Mouse (Mus musculus) CD4-positive helper T cell, adult 2 months (primary cell): ENCODE measurements around the gene Gm4969.

ENCODE experiments used
- DNase-seq: peaks from one replicate; pipeline ENCODE4 v3.0.0-alpha.2; 2012; ENCODE audit warnings: low read depth, missing footprints, low spot score

Gene Gm4969

DNA sequence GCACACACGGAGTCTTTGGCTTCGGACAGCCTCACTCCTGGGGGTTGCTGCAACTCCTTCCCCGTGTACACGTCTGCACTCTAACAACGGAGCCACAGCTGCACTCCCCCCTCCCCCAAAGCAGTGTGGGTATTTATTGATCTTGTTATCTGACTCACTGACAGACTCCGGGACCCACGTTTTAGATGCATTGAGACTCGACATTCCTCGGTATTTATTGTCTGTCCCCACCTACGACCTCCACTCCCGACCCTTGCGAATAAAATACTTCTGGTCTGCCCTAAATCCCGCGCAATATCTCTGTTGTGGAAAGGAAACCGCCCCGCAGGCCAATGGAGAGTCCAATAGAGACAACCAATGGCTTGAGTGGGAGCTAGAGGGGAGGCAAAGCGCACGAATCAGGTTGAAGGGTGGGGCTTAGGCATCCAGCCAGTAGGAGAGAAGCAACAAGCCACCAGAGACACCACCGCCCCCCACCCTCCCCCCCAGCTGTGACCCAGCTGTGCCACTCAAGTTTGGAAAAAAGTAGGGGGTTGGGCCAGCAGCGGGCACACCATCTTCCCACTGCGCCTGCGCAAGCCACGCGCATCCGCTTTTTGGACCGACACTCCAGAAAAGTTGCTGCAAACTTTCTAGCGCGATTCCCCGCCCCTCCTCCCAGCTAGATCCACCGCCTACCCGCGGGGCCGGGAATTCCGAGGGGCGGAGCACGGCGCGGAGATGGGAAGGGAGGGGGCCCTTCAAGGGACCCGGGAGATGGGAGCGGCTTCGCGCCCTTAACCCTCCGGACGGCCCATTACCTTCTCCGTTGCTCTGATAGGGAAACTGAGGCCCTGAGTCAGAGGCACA is 24.4 kb downstream of the Gm4969 start:
- DNase-seq = peak; percentile 93

DNA sequence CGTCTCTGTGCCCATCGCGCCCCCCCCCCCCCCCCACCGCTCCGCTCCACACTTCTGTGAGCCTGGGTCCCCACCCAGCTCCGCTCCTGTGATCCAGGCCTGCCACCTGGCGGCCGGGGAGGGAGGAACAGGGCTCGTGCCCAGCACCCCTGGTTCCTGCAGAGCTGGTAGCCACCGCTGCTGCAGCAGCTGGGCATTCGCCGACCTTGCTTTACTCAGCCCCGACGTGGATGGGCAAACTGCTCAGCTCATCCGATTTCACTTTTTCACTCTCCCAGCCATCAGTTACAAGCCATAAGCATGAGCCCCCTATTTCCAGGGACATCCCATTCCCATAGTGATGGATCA is 25.0 kb downstream of the Gm4969 start:
- peak; percentile 89 for DNase-seq

DNA sequence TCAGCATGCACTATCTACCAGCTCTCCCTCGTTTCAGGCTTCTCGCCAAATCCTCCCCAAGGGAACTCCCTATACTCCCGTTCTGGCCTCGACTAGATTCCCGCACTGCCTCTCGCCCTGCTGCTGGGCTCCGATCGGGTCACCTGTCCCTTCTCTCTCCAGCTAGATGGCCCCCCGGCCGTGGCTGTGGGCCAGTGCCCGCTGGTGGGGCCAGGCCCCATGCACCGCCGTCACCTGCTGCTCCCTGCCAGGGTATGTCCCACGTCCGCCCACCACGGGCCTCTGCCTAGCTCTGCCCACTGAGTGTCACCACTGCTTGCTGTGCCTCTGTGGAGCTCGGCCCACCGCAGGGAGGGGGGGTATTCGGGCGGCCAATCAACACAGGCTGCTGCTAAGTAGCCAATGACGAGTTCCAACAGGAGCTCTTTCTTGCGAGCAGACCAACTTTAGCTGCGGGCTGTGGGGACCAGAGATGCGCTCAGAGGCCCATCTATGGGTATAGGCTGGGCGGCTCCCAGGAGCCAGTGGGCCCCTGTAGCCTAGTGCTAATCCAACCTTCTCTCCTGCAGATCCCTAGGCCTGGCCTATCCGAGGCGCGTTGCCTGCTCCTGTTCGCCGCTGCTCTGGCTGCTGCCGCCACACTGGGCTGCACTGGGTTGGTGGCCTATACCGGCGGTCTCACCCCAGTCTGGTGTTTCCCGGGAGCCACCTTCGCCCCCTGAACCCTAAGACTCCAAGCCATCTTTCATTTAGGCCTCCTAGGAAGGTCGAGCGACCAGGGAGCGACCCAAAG is 25.6 kb downstream of the Gm4969 start:
- peak; percentile 41 for DNase-seq

DNA sequence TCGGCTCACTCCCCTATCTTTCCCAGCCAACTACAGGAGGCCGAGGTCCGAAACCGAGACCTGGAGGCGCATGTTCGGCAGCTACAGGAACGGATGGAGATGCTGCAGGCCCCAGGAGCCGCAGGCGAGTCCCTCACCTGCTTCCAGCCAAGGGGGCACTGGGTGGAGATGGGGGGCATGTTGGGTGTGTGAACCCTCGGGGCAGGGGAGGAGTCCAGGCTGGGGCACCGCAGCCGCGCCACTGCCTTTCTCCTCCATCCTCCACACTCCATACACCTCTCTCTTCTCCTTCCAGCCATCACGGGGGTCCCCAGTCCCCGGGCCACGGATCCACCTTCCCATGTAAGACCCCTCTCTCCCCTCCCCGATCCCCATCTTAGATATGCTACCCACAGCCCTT is 26.3 kb downstream of the Gm4969 start:
- DNase-seq = no peak

DNA sequence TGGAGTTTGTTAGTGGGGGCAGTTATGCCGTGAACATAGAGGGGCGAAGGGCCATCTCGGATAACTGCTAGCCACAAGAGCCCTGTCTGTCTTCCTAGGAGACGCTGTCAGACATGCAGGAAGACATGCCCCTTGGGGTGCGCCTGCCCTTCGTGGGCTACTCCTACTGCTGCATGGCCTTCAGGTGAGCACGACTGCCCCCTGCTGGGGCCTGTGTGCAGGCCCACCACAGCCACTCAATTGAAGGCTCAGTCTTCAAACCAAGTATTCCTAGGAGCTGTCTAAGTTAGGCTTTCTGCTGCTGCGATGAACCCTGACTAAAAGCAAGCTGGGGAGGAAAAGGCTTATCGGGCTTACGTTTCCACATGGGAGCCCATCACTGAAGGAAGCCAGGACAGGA is 29.4 kb downstream of the Gm4969 start:
- peak; percentile 72 for DNase-seq

DNA sequence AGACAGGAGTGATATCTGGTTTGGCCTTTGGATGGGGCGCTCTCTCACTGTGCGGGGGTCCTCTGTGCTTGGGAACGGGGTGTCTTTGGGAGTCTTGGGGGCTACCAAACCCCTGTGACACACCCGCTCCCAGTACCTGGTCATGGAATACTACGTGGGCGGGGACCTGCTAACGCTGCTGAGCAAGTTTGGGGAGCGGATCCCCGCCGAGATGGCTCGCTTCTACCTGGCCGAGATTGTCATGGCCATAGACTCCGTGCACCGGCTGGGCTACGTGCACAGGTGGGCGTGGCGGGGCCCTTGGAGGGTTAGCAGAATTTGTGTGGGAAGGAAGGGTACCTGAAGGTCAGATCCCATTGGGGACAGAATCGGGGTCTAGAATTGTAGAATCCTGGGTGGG is 31.4 kb downstream of the Gm4969 start:
- DNase-seq = no peak

DNA sequence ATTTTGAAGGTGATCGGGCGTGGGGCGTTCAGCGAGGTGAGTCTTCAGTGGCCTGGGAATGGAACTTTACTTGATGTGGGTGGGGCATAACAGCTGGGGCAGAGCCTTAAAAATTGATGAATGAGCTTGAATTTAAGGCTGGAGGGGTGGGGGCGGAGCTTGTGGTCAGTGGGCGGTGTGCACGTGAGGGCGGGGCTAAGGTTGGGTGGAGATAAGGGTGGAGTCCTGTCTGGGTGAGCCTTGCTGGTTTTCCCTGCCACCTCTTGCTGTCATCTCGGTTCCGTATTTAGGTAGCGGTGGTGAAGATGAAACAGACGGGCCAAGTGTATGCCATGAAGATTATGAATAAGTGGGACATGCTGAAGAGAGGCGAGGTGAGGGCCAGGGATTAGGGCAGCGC is 32.1 kb downstream of the Gm4969 start:
- DNase-seq = peak; percentile 63

DNA sequence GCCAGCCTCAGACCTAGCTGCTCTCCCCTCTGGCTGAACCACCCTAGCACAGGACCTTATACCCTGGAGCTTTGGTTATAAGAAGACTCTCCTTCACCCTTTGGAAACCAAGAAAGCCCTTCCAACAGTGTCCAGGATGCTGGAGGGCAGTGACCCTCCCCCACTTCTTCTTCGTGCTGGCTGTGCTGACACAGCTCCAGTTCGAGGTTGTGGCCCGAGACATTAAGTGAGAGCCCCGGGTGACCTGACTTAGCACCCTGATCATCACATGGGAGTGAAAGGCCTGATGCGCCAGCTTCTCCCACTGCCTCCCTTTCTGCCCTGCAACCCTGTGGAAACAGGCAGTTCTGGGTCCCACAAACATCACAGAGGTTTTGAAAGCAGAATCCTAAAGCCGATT is 32.7 kb downstream of the Gm4969 start:
- DNase-seq = no peak

DNA sequence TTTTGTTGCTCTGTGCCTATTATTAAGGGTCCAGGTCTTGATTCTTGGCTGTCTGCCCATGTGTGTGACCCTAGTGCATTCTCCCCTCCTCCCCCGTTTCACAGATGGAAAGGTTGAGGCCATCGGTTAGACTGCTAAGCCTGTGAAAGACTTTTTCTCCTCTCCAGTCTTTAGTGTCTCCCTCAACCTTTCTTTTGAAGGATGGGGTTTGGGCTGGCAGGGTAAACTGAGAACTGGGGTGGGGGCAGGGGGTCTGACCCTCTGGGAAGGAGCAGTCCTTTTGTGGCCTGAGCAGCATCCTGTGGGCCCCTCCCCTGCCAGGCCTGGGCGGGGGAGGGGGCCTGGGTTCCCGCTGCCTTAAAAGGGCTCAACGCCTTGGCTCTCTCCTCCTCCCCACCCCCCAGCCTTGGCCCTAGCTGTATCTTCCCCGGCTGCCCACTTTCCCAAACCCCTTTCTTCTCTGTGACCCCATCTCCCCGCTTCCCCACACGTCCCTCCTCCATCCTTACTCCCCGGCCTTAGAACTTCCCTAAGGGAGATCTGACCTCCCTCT is 33.2 kb downstream of the Gm4969 start:
- no peak for DNase-seq

DNA sequence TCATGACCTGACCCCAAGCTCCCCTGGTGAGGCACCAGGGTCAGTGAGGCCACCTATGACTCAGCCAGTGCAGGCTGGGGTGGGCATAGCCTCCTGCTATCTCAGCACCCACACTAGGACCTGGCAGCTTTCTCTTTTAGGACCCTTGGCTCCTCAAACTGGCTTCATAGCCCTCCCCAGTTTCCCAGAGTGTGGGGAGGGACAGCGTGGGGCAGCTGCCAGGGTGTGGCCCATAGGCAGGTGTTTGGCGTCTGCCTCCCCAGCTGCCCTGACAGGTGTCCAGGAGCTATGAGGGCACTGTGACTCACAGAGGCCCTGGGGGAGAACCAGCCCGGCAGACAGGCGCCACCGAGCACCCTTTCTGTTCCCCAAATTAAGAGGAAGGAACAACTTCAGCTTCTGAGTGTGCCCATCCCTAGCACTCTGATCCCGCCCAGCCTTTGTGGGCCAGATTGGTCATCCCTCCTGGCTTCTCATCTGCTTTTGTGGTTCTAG is 33.8 kb downstream of the Gm4969 start:
- DNase-seq = no peak

DNA sequence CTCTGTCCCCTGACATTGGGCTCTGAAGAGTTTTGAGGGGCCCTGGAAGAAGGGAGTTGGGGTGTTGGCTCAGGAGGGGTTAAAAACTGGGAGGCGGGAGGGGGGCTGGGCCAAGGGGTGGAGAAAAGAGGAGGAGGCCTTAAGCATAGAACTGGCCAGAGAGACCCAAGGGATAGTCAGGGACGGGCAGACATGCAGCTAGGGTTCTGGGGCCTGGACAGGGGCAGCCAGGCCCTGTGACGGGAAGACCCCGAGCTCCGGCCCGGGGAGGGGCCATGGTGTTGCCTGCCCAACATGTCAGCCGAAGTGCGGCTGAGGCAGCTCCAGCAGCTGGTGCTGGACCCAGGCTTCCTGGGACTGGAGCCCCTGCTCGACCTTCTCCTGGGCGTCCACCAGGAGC is 34.5 kb downstream of the Gm4969 start, which contains the start of gene Dmpk:
TSS of gene Dmpk (plus strand) at position 149 of the 400 bp plus-strand sequence.
- DNase-seq = peak; percentile 1

DNA sequence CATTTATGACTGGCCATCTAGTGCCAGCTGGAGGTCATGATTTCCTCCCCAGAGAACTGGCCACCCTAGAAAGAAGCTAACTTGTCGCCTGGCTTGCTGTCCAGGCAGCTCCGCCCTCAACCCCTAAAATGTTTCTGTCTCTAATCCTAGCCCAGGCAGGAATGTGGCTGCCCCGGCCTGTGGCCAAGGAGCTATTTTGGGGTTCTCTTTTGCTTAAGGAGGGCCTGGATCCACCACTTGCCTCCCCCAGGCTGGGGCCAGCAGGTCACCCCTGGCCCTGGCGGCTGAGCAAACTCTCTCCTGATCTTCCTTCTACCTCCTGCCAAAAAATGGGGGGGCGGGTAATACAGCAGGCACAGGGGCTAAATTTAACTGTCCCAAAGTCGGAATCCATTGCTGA is 35.1 kb downstream of the Gm4969 start:
- no peak for DNase-seq

DNA sequence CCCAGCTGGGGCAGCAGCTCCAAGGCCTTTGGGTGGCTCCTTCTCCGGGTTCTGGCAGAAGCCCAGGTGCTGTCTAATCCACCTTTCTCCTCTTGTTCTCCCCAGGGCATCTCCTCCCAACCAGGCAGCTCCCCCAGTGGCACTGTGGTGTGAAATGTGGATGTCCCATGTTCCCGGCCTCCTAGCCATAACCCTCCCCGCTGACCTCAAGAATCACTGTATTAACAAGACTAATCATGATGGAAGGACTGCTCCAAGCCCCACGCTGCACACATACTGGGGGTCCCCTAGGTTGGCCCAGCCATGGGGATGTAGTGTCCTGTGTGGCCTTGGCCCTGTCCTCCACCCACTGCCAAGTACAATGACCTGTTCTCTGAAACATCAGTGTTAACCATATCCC is 36.0 kb downstream of the Gm4969 start:
- DNase-seq = no peak

DNA sequence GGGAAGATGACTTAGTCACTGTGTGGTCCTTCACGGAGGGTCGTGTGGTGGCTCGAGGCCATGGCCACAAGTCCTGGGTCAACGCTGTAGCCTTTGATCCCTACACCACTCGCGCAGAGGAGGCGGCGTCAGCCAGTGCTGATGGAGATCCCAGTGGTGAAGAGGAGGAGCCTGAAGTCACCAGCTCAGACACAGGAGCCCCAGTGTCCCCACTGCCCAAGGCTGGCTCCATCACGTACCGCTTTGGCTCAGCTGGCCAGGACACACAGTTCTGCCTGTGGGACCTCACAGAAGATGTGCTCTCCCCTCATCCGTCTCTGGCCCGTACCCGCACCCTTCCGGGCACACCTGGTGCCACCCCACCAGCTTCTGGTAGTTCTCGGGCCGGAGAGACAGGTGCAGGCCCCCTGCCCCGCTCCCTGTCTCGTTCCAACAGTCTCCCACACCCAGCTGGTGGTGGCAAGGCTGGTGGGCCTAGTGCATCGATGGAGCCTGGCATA is 37.7 kb downstream of the Gm4969 start:
- no peak for DNase-seq

DNA sequence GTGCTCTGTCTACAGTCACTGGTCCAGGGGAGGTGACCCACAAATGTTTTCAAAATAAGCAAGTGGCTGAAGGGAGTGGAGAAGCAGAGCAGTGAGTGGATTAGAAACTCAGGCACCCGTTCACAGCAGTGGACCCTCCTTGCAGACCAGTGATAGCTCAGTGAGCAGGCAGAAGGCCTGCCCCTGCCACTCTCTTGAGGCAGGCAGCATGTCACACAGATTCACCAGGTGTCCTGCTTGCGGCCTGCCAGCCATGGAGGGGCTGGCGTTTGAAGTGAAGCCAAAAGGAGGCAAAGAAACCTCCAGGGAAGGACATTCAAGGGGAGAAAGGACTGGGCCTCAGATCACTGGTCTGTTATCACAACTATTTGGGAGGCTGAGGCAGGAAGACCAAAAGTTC is 39.4 kb downstream of the Gm4969 start:
- no peak for DNase-seq

DNA sequence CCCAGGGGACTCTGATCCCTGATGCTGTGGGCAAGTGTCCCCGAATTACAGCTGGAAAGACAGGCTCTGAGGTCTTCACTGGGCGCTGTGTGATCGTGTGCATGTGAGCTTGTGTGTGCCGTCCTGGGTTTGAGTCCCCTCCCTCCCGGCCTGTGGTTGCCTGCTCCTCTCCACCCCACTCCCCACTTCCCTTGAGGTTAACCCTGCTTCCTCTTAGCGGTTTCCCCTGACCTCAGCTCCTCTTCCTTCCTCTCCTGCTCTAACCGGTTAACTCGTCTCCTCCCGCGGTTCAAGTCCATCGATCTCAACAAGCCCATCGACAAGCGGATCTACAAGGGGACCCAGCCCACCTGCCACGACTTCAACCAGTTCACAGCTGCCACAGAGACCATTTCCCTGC is 40.4 kb downstream of the Gm4969 start:
- DNase-seq = peak; percentile 83

DNA sequence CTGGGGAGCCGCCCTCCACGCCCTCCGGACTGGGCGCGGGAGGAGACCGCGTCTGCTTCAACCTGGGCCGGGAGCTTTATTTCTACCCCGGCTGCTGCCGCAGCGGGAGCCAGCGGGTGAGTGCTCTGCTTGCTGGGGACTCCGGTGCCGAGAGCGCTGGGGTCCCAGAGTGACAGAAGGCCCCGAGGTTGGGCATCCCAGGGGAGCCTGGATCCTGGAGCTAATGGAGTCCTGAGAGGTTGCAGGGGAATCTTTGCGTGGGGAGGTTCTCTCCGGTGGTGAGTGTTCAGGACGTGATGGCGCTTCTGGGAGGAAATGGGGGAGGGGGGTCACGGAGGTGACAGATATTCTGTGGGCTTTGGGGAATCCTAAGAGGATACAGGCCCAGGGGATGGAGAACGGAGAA is 41.6 kb downstream of the Gm4969 start:
- no peak for DNase-seq

DNA sequence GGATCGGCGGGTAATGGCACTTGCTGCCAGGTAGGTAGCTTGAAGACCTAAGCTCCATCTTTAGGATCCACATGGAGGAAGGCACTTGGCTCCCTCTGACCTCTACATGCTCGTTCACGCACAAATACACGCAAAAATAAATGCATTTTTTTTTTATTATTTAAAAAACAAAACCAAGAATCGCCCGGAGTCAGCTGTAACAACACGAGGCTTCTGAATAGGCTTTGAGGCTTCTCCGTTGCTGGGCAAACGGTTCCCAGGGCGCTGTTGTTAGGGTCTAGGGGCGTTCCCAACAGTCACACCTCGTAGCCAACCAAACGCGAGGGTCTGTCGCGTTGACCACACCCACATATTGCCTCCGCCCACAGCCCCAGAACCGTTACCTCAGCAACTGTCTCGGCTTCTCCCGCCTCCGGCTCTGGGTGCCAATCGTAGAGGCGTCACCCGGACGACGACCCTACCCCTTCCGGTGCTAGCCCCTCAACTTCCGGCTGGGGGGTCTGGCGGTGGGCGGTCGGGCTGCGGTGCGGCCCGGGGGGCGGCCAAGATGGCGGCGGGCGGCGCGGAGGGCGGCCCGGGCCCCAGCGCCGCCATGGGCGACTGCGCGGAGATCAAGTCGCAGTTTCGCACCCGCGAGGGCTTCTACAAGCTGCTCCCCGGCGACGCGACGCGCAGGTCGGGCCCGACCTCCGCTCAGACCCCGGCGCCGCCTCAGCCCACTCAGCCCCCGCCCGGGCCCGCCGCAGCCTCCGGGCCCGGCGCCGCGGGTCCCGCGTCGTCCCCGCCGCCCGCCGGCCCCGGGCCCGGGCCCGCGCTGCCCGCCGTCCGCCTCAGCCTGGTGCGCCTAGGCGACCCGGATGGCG is 42.2 kb downstream of the Gm4969 start, which contains the start of gene Dmwd:
TSS of gene Dmwd (plus strand) at position 505 of the 863 bp plus-strand sequence.
- peak; percentile 73 for DNase-seq

DNA sequence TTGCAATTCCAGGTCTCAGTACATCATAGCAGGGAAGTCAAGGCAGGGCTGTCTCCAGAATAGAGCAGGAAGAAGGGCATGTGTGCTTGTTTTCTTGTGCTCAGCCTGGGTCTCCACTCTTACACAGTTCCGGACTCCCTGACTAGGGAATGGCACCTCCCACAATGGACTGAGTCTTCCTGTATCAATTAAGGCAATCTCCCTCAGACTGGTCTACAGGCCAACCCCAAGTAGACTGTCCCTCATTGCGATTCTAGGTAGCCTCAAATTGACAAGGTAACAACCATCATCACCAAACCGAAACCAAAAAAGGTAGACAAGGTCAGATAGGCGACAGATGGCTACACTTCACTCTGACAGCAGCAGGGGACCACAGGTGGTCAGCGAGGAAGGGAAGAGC is 42.9 kb downstream of the Gm4969 start:
- DNase-seq = no peak

DNA sequence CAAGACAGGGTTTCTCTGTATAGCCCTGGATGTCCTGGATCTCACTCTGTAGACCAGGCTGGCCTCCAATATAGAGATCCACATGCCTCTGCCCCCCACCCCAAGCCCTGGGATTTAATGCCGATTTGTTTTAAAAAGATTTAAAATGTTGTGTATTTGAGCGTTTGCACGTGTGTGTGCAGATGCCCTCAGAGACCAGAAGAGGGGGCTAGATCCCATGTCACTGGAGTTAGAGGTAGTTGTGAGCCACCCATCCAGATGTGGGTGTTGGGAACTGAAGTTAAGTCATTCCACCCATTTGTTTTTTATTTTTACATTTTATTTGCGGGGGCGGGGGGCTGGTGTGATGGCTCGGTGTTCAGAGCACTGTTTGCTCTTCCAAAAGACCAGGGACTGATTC is 43.7 kb downstream of the Gm4969 start:
- no peak for DNase-seq

DNA sequence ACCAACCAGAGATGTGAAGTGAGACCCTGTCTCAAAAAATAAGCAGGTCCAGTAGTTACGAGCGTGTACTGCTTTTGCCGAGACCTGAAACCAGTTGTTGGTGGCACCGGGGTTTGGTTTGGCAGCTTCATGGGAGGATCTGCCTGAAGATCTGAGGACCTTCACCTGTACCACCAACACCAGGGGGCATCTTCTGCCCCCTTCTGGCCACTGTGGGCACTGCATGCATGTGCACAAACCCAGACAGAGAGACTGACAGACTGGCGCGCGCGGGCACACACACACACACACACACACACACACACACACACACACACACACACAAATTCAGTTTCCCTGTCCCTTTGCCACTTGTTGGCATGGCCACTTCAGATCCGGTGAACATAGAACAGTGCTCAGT is 44.7 kb downstream of the Gm4969 start:
- DNase-seq = peak; percentile 56
